Mouse (Mus musculus) mesoderm, embryonic 11.5 days (tissue): Measurements from ENCODE around the gene Pknox2.

ENCODE experiments used
- DNase-seq: peaks from one replicate; pipeline ENCODE4 v3.0.0-alpha.2; 2012; ENCODE audit warnings: low read depth, low spot score

Gene Pknox2

DNA sequence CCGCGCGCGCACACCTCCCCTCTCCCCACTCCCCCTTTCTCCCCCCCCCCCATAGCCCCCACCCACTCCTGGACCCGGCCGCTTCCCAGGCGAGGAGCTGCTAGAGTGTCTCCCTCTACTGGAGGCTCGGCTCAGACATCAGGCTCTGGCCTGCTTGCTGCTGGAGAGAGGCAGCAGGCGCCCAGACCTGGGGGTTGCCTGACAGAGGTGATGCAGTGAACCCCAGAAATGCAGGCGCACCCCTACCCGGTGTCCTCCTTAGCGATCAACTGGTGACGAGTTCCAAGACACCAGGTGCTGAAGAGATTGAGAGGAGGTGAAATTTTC lies at the start of gene Pknox2:
Pknox2 (minus strand) TSS at position 49 of the 327 bp plus-strand sequence.
- peak; percentile 91 for DNase-seq

DNA sequence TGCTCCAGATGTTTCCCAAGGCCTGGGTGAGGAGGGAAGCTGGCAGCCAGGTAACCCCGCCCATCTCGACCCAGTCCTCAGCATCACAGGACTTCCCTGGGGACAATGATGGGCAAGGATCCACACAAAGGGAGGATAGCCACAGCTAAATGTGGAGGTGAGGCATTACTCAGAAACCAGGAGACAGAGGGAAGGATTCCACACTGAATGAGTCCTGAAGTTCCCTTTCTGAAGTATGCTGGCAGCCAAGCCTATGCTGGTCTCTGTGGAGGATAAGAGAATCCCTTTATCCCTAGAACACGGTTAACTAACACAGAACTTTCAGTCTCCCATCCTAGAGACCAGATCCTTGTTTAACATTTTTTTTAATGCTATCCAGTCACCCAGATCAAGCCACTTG lies 40.8 kb upstream of the Pknox2 start:
- no peak for DNase-seq

DNA sequence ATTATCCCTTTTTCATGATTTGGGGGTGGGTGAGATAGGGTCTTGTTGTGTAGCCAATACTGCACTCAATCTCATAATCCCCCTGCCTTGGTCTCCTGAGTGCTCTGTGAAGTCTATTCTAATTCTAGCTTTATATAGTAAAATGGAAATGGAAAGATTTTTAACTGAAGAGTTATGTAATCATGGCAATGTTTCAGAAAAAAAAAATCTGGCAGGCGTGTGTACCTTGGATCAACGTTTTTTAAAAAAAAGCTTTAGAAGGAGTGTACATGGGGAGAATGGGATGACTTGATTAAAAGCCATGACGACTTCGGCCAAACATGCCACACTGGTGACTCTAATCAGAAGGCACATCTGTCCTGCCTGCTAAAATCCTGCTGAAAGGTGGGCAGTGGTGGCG lies 40.2 kb upstream of the Pknox2 start:
- DNase-seq, result no peak

DNA sequence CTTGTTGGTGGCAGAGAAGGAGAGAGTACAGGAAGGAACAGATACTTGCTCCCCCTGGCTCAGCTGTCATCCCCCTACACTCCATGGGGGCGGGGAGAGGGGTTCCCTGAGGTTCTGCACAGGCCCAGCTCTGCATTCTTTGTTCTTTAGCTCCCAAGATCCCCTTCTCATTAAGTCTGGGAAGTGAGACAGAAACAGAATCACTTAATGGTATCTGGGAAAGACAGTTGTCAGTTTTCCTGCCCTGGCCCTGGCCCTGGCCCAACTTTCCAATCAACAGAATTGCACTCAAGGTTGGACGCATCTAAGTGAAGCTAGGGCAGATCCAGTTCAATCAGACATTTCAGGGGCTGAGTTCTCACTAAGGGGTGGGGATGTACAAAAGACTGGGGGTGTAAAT lies 36.0 kb upstream of the Pknox2 start:
- no peak for DNase-seq

DNA sequence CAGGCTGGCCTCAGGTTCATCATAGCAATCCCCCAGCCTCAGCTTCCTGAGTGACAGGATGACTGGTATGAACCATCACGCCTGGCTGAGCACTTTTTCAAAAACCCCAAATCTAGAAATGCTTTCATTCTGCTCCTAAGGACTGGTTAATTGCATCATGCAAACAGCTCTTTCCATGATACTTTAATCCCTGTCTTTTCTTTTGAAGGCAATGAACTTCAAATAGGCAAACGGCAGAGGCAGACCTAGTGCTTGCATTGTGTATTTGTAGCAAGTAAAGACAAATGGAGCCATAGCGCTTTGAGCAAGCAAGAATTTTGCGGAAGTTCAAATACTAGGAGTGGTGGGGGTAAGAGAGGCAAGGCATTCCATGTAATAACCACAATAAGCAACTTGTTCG lies 34.4 kb upstream of the Pknox2 start:
- no peak for DNase-seq

DNA sequence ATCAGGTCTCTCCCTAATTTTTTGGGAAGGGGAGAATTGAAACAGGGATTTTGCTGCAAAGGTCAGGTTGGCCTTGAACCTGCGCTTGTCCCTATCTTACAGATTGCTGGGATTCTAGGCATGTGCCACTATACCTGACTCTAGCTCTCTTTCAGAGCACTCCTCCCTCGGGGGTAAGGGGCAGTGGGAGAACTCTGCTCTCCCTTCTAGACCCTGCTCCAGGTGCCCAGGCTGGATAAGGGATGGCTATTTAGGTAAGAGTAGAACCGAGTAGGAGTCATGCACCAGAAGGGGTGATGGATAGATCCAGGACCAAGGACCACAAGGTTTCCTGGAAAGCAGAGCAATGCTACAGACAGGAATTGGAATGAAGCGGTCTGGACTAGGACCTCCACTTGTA lies 32.4 kb upstream of the Pknox2 start:
- no peak for DNase-seq

DNA sequence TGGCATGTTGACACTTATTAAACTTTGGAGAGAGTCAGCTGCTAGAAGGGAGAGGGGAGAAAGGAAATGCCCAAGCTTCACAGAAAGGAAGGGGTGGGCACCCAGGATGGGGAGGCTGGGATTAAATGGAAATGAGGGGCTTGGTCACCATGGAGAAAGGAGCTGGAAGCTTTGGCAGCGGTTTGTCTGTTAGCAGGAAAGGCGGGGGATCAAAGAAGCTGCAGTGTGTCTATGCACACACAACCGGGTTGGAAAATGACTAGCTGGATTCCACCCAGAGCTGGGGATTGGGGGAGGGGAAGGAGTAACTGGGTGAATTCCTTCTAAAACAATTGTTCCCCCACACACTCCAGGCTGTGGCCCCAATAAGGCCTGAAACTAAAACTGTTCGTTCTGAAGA lies 31.7 kb upstream of the Pknox2 start:
- DNase-seq, result no peak

DNA sequence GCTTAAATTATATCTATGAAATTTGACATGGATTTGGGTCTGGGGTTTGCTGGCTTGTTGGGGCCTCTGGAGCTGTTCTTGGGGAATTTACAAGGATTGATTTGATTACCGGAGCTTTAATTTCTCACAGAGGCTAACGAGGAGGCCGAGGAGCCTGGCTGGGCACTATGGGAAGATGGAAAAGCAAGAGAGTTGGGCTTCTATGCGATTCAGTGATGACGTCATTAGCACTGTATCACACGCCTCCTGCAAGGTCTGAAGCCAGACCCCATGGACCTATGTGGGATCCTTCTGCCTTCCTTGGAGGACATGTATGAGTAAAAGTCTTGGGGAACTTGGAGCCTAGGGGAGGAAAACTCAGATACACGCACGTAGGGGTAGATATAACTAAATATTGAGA lies 30.3 kb upstream of the Pknox2 start:
- DNase-seq, result no peak

DNA sequence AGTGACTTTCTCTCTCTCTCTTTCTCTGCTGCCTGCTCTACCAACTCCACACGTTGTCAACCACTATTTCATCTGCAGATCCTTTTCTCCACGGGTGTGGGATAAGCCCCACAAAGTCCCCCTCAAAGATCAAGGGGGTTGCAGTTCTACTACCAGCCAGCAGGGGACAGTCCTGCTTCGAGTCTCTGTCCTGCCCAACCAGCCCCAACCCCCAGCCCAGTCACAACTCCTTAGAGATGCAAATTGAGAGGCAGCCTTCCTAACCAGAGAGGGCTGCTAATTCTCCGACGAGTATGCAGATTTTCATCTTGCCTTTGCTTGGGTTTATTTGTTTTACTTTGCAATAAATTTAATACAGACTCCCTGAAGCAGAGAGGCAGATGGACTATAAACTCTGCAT lies 29.9 kb upstream of the Pknox2 start:
- peak; percentile 82 for DNase-seq

DNA sequence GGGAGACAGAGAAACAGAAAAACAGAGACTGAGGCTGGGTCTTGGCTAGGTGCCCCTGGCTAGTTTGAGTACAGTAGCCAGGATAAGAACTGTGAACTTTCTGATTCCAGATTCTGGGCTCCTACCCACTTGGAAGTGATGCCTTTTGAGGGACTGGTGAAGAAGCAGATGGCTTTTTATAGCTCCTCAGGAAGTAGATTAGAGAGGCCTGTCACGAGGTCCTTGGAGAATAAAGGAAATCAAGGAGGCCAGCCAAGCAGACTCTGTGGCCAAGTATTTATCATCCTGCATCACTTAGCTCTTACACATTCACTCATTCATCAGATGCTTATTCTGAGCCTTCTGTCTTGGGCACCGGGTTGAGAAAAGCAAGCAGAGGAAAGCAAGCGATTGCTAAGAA lies 28.8 kb upstream of the Pknox2 start:
- no peak for DNase-seq

DNA sequence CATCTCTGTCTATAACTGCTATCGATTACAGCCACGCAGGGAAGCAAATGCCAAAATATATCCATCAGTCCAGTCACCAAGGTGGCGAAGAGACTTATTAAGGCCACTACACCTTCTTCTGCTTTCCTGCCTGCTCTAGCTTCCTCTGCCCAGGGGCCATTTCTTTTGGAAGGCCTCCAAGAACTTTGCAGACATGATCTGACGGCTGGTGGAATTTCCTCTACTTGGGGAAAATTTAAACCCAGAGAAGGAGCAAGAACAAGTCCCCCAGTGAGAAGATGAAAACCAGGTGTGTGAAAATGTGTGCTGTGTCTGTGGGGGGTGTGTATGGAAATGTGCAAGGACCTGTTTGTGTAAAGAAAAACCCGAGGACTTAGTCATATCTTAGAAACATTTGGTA lies 26.2 kb upstream of the Pknox2 start:
- peak; percentile 23 for DNase-seq

DNA sequence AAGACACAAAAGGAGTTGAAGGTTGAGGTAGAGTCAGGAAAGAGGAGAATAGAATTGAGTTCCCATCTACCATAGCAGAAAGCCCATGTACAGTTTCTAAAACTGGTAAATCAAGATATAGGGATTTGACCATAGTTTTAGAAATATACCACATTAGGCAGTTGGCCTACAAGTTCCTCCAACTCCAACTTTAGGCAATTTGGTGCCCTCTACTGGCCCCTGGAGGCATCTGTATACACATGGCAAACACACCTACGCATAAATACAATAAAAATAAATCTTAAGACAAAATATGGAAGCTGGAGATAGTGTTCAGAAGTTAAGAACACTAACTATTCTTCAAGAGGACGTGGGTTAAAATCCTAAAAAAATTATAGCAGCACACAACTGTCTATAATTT lies 19.7 kb upstream of the Pknox2 start:
- peak; percentile 30 for DNase-seq

DNA sequence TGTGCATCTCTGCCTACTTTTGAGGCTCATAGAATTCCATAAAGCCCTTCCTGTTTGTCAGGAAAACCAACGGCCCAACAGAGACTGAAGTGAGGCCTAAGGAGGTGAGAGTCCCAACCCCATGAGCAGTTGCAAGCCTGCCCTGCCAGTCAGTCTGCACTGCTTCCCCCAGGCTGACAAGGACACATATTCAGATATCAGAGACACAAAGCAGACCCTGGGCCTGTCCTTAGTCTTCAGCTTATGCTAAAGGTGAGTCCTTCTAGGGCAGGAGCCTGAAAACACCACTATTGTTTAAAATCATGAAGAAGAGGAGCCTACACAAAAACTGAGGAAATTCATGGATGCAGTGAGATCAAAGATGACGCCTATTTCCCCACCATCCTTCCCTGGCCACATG lies 13.5 kb upstream of the Pknox2 start:
- no peak for DNase-seq

DNA sequence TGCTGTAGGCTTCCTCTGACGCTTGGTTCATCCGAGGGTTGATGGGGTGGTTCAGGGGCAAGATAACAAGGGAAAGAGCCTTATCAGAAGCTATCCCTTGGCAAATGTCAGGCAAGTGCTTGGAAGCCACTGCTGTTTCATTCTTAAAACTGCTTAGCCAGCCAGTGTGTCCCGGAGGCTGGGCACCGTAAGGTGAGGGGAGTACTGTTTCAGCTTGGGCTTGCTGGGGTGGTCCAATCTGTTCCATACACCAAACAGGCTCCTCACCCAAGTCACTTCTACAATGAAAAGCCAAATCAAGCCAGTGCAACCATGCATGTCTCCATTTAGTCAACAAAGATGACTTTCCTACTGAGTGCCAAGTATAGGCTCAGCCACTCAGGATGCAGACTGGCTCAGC lies 679 bp upstream of the Pknox2 start:
- DNase-seq, result no peak

DNA sequence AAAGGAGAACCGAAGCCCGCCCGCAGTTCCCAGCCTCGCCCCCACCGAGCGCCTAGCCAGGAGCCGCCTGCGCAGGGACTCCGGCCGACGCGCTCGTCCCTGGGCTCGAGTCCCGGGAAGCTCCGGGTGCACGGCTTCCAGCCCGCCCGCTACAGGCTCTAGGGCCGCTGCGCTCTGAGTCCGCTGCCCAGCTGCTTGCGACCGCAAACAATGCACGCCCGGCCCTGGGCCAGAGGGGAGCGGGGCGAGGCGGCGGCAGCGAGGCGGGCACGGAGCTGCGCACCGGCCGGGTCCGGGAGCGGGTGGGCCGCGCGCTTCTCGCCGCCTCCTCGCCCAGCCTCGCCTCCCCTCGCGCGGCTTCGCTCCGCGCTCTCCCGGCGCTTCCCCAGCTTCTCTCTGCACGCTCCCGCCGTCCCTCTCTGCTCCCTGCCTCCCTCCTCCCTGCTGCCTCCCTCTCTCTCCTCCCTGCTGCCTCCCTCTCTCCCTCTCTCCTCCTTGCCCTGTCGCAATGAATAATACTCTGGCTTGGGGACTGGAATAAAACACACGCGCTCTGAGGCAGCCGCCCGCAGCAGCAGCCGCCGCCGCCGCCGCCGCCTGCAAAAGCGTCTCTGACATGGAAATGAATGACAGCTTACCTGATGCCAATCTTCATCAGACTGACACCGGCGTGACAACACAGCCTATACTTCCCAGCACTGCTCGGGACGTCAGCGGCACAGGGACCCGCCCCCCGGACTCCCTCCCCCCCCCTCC lies 426 bp downstream of the Pknox2 start:
- DNase-seq, result no peak

DNA sequence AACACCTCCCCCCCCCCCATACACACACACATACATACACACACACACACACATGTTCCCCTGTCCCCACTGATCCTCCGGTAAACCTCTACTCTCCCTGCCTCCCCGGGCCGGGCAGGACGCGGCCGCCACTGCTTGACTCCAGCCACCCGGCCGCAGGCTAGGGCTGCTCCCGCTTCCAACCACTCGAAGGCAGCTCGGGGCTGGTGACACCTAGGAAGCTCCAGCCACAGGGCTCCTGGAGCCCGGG lies 929 bp downstream of the Pknox2 start:
- DNase-seq, result peak; percentile 43

DNA sequence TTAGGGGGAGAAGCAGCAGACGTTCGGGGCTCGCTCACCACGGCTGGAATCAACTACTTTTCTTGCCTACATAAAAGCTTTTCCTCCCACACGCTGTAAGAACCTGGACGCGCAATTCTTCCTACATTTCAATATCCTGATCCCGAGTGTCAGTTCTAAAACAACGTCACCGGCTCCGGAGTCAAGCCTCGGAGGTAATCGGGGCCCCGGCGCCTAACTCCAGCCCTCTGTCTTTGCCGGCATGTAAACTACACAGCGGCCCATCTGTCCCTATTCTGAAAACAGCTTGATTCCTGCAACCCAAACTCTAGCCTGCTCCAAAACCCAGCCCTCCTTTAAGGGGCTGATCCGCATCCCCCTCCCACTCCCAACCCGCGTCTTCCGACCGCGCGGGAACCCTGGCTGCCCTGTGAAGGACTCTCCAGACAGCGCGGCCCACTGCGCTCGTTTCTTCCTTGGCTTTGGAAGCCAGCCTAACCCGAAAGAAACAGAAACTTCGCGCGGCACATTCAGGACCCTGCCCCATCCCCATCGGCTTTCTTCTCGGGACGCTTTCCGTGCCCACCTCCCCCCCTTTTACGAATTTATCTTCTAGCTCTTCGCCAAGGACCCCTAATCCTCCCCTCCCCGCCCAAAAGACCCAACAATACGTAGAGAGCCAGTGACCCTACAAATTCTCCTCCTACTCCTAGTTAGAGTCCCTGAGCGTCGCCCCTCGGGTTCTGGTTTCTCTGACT lies 1.4 kb downstream of the Pknox2 start:
- DNase-seq, result peak; percentile 54

DNA sequence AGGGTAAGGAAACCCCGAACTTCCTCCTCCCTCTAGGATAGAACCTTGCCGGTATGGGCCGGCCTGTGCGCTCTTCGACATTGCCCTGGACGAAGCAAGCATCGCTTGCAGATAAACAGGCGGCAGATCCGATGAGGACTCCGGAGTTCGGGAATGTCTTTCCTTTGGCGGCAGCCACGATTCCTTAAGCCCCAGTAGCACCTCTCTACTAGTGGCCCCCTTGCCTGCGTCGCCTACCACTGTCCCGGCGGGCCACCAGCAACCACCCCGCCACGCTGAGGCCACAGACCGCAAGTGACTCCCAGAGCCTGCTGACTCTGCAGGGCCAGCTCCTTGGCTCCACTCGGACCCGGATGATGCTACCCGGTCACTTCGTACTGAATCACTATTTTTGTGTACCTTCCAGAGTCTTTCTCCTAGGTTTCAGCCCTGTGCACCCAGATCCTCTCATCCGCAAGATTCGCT lies 2.0 kb downstream of the Pknox2 start:
- peak; percentile 23 for DNase-seq

DNA sequence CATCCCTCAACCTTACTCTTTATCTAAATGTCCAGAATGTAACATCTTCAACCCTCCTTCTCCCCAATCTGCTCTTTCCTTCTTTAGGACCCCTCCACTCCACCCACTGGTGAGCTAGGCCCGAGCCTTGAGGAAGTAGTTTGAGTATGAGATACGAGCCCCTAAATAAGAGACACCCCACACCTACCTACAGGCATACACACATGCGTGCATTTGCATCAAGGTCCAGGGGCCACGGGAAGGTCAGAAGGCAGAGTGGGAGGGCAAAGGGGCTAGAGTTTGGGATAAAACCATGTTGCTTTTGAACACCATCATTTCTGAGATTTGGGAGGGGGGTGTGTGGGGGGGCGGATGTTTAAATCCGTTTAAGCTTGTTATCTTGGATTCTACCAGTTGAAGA lies 2.5 kb downstream of the Pknox2 start:
- peak; percentile 30 for DNase-seq

DNA sequence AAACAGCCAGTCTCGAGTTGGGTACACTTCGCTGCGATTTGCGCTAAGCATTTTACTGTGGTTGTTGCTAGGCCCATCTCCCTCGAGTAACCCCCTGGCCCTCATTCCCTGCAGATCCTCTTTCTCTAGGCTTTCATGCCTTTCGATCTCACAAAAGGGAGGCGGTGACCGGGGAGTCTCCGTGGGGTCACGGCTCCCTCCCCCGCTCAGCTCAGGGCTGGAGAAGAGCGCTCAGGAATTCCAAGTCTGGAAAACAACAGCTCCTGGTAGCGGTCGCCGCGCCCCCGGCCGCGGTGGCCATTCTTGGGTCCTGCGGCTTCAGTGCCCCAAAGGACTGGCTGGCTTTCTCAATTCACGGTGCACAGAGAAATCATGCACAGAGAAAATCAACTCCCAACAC lies 3.0 kb downstream of the Pknox2 start:
- DNase-seq, result peak; percentile 93

DNA sequence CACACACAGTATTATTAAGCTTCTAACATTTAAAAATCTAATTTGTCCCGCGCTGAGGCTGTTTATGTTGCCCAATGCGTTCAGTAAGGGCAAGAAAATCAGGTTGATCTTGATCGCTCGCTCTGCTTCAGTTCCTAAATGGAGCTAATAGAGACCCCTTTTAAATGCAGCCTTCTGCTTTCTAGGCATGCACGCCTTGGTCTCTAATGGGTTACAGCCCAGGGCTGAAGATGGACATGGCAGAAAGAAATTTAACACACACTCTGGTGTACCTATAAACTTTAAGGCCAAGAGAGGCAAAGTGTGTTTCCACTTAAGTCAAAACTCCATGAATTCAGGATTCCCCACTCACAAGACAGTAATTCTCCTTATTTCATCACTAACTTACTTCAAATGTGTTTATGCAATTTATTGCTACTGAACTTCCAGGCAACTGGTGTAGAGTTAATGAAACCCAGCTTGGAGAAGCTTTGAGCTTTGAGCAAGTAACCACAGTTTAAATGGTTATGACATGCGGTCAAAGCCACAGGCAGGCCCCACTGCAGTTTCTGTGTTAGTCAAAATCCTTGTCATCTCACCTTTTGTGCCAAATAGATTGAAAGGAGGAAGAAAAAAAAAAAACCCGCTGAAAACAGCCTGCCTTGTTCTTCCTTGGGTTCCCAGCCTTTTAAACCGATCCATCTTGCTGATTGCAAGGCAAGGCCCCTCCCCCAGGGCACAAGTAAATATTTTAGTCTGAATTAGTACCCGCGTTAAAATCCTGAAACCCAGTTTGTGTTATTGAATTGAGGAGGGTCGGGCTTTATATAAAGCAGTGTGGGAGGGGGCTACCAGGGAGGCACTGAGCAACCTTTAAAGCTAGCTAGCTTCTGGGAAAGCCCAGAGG lies 3.9 kb downstream of the Pknox2 start:
- peak; percentile 60 for DNase-seq

DNA sequence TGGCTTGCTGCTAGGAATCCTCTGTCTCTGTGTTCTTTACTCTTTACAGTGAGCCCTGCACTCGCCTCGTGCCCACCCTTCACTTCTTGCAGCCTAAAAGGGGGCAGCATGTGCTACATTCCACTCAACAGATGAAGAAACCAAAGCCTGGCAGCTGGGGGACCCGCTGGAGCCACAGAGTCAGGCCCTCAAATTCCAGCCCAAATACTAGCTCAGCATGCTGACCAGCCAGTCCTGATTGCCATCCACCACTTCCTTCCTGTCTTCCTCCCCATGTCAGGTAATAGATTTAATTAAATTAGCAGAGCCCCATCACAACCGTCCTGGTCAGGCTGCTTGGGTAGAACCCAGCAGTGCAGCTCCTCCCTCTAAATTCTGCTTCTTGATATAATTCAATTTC lies 5.1 kb downstream of the Pknox2 start:
- DNase-seq, result no peak
